Mouse (Mus musculus): Measurements from ENCODE around the gene Rnls.

Gene Rnls

GRCm38 (mm10) chr19:33102008-33102782 is 289.9 kb downstream of the Rnls start:
- DNase-seq: no peak

DNA sequence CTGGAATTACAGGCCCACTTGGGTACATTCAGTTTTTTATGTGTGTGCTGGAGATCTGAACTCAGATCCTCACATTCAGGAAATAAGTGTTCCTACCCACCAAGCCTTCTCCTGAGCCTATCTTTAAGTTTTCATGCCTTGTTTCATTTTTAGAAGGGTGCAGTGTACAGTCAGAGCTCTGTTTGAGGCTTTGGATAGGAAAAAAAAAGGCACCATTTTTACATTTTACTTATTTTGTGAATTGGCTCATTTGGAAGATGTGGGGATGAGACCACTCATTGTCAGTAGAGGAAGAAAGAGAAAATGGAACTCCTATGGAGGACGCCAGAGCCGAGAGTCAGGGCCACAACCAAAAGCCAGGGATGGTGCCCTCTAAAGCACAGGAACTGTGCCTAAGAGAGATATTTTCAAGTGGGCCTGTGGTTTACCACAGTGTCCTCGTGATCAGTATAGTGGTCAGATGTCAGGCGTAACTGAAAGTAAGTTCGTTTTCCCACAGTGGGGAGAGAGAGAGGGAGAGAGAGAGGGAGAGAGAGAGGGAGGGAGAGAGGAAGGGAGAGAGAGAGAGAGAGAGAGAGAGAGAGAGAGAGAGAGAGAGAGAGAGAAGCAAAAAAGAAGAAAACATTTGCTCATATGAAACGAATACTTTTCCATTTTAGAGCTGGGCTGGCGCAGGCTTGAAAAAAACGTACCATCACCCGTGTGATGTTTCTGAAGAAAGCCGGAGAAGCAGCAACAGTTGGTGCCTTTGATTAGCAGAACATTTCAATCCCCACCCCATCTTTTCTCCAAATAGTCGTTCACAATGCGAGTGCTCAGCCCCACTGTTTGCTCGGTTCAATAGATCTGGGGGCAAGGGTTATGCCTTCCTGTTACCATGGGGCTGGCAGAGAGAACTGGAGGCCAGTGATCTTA is 290.7 kb downstream of the Rnls start:
- DNase-seq: no peak

DNA sequence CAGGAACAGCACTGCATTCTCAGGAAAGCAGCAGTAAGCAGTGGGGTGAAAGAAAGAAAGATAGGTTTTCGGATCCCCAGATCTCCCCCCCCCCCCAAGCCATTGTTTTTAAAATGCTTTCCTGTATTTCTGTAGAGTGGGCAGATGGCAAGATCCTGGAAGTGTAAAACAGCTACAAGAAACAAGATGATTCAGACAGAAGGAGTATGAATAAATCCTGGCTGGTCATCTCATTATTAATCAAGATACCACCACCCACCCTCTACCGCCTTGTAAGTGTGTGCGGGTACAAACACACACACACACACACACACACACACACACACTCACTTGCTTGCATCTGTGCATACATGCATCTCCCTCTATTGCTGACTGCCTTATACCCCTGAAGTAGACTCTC is 291.5 kb downstream of the Rnls start:
- no peak for DNase-seq

GRCm38 (mm10) chr19:33100031-33100430 is 292.1 kb downstream of the Rnls start:
- DNase-seq: no peak

- DNase-seq: no peak
Measured at GRCm38 (mm10) chr19:33099201-33099788, 292.8 kb downstream of the Rnls start.

DNA sequence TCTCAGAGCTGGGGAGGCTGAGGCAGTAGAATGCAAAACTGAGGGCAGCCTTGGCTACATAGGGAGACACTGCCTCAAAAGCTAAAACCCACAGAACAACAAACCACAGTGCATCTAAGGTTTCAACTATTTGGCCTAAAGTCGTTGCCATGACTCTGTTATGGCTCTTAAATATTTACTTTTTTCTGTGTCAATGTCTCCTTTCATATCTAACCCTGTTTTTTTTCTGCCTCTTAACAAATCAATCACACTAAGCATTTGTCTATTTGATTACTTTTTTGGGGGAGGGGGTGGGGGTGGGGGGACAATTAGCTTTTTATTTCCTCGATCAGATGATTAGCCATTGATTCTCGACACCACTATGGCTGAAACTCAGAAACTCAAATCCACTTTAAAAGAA is 294.4 kb downstream of the Rnls start:
- no peak for DNase-seq

DNA sequence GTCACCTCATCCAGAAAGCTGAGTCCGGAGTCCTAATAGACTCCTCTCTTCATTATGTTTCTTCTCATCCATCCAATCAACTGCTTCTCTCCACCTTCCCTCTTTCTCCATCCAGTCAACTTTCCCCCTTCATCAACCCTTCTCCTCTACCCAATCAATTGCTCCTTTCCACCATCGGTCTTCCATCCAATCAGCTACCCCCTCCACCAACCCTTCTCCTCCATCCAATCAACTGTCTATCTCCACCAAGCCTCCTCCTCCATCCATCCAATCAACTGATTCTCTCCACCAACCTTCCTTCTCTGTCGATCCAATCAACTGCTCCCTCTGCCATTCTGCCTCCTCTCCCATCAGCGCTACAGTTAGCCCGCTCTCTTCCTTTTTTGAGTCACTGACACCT is 295.5 kb downstream of the Rnls start:
- no peak for DNase-seq

DNA sequence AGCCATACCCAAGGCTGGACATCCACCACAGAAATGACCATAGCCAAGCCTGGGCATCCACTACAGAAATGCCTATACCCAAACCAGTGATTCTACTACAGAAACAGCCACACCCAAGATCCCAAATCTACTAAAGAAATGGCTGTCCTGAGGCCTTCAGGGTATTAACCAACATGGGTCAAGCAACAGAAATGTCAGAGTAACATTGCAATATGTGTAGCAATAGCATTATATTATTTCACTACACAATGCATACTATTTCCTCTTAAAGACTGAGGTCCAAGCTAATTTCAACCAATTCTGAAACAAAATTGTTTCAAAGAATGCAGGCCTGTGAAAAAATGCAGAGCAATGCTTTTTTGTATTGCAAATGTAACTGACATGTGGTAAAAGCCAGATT is 299.5 kb downstream of the Rnls start:
- no peak for DNase-seq

- no peak for DNase-seq
Measured at GRCm38 (mm10) chr19:33091324-33091723, 300.8 kb downstream of the Rnls start.

GRCm38 (mm10) chr19:33088868-33089267 is 303.2 kb downstream of the Rnls start:
- DNase-seq: no peak

DNA sequence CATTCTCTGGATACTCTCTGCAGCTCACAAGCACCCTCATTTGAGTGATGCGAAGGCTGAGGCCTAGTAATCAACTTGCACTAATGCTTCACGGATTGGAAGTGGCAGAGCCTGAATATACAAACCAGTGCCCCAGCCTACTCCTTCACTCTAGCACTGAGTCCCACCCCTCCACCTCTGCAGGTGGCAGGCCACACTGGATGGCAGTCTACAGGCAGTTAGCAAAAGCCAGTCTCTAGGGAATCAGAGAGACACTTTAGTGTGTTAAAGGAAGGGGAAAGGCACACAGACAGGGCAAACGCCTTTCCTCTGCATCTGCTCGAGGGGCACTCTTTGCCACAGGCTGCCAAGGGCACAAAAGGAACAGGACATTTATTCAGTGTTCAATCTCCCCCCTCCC is 304.1 kb downstream of the Rnls start:
- DNase-seq: no peak

Measured in kidney, adult 11 months (tissue).